Mouse (Mus musculus): ENCODE results near the gene Krt32.

Gene Krt32

DNA sequence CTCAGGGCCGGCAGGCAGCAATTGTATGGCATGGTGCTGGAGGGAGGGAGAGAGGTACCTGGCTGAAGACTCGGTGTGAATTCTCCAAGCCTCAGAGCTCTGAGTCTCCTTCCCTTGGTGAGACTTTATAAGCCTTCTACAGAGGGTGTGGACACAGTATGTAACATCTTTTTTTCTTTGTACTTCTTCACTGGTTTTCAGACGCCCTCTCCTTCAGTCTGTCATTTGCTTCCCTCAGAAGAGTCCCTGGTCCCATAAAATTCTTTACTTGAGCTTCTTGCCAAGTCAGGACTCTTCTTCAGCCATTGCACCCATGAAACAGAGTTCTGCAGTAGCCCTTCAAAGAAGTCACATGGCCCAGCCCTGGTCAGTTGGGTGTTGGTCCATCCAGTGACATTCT is 37.6 kb downstream of the Krt32 start, which contains the start of gene Krt31:
Krt31 (minus strand) TSS at position 101 of the 400 bp plus-strand sequence.
- DNase-seq (ENCODE audit: low spot score), result no peak

DNA sequence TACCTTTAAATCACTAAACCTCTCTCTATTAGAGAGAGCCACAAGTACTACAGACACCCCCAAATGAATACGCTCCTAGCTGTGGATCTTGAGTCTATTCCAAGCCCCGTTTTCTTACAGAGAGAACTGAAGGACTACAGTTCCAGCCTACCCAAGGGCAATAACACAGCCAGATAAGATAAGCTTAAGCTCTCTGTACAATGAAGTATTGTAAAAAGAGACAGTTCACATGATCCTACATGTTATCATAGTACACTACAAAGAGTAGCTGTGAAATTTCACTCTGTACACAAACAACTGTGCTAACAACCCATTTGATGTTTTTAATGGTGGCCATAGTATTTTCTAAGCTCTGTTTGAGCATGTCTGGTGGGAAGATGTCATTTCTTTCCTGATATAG is 40.8 kb downstream of the Krt32 start:
- DNase-seq (ENCODE audit: low spot score), result no peak

DNA sequence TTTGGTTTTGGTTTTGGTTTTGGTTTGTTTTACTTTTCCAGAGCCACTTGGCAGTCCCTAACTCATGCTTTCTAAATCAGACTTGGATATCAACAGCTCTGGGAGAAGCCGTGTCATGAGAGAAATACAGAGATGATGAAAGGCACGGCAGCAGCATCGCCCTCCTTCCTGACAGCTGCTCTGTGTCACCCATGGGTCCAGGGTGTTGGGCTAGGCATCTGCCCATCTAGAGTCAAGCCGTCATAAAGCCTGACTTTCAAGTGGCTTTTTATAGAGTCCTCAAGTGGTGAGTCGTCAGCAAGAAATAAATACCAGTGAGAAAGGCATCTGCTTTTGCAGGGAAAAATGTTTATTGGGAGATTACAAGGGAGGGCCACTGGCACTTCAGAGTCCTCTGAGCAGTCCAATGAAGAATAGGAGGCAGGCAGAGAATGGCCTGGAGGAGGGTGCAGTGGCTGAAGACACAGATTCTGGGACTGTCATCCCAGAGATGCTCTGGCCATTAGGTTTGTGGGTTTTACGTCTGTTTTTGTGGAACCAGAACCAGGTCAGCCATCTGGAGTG is 41.6 kb downstream of the Krt32 start:
- DNase-seq (ENCODE audit: low spot score), result no peak

DNA sequence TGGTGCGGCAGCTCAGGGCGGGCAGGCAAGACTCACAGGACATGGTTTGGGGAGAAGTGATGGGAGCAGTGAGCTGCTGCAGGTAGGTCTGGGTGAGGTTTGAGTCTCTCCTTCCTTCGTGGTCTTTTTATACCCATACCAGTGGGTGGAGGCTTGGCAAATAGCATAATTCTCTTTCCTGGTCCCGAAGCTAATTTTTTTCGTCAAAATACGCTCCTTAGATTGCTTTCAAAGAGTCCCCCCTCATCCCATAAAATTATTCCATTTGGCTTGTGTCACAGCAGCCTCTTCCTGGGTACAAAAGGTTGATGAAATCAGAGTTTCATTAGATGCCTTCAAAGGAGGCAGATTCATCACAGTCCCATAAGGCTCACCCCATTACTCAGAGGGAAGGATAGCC is 46.6 kb downstream of the Krt32 start, which contains the start of gene Krt34:
Krt34 (minus strand) TSS at position 101 of the 400 bp plus-strand sequence.
- no peak for DNase-seq (ENCODE audit: low spot score)

Data from embryo, embryonic 10 days (tissue).